Mouse (Mus musculus): ENCODE measurements around the gene Erg. TPM values are rescaled to one million over a fixed set of nuclear protein-coding genes. Genes with fewer than 3 reads are reported as not detected.

Erg gene
- polyA plus RNA-seq, 1 experiment from 2014 or later = 9.1 TPM

- Histone ChIP-seq H3K9ac (no peak overlapping the region), H3K4me3 (ENCODE audit: low read depth, low read length) (no peak overlapping the region), H3K9me3 (ENCODE audit: low read depth, low read length) (no peaks in the 10 kb centered on the region), H3K4me2 (no peak overlapping the region), H3K27me3 (ENCODE audit: insufficient read depth, low read length) (no peaks in the 10 kb centered on the region), H3K36me3 (ENCODE audit: insufficient read depth) (no peaks in the 10 kb centered on the region), H3K4me1 (ENCODE audit: insufficient read depth) (no peaks in the 10 kb centered on the region), H3K27ac (ENCODE audit: low read depth) (no peak overlapping the region)
- ATAC-seq (ENCODE audit: insufficient read depth) = no peak
- no peak for TF ChIP-seq CTCF (IDR thresholded peaks at IDR 0.05; ENCODE audit: low read depth)
- DNase-seq = peak; percentile 15
- 52% methylated on average over 9 of the region's 9 CpGs for WGBS
Measured at GRCm38 (mm10) chr16:95487606-95488351, 98.6 kb downstream of the Erg start.

- H3K9ac ChIP-seq = no peak overlapping the region
- no peaks in the 10 kb centered on the region for H3K9me3 ChIP-seq (ENCODE audit: low read depth, low read length)
- H3K27ac ChIP-seq (ENCODE audit: low read depth) = no peak overlapping the region
- 76% methylated on average over 13 of the region's 13 CpGs for WGBS
- no peaks in the 10 kb centered on the region for H3K27me3 ChIP-seq (ENCODE audit: insufficient read depth, low read length)
- no peaks in the 10 kb centered on the region for H3K36me3 ChIP-seq (ENCODE audit: insufficient read depth)
- no peak overlapping the region for H3K4me2 ChIP-seq
- H3K4me1 ChIP-seq (ENCODE audit: insufficient read depth) = no peaks in the 10 kb centered on the region
- TF ChIP-seq CTCF (IDR thresholded peaks at IDR 0.05; ENCODE audit: low read depth) = no peak
- DNase-seq (no peak), ATAC-seq (ENCODE audit: insufficient read depth) (no peak)
- no peak overlapping the region for H3K4me3 ChIP-seq (ENCODE audit: low read depth, low read length)
Measured at GRCm38 (mm10) chr16:95481176-95481575, 105.2 kb downstream of the Erg start.

- no peak for TF ChIP-seq CTCF (IDR thresholded peaks at IDR 0.05; ENCODE audit: low read depth)
- WGBS = 69% methylated on average over 5 of the region's 5 CpGs
- no peak overlapping the region for H3K4me3 ChIP-seq (ENCODE audit: low read depth, low read length)
Measured at GRCm38 (mm10) chr16:95478558-95478957, 107.8 kb downstream of the Erg start.

GRCm38 (mm10) chr16:95475041-95475440, 111.4 kb downstream of the Erg start:
- no peak for ATAC-seq (ENCODE audit: insufficient read depth)
- H3K4me3 ChIP-seq (ENCODE audit: low read depth, low read length) = no peak overlapping the region
- no peak for DNase-seq
- WGBS = 68% methylated on average over 3 of the region's 3 CpGs
- no peak overlapping the region for H3K4me2 ChIP-seq
- no peak overlapping the region for H3K27ac ChIP-seq (ENCODE audit: low read depth)
- no peak overlapping the region for H3K9ac ChIP-seq
- H3K36me3 ChIP-seq (ENCODE audit: insufficient read depth) = no peaks in the 10 kb centered on the region
- no peak for TF ChIP-seq CTCF (IDR thresholded peaks at IDR 0.05; ENCODE audit: low read depth)
- H3K27me3 ChIP-seq (ENCODE audit: insufficient read depth, low read length) = no peaks in the 10 kb centered on the region
- H3K4me1 ChIP-seq (ENCODE audit: insufficient read depth) = no peaks in the 10 kb centered on the region
- H3K9me3 ChIP-seq (ENCODE audit: low read depth, low read length) = no peaks in the 10 kb centered on the region

More at GRCm38 (mm10) chr16:95478558-95478957, 107.8 kb downstream of the Erg start:
- DNase-seq (no peak), ATAC-seq (ENCODE audit: insufficient read depth) (no peak)
- no peaks in the 10 kb centered on the region for H3K27me3 ChIP-seq (ENCODE audit: insufficient read depth, low read length)
- H3K27ac ChIP-seq (ENCODE audit: low read depth) = no peak overlapping the region
- no peaks in the 10 kb centered on the region for H3K36me3 ChIP-seq (ENCODE audit: insufficient read depth)
- H3K9ac ChIP-seq = no peak overlapping the region
- H3K4me2 ChIP-seq = no peak overlapping the region
- no peaks in the 10 kb centered on the region for H3K4me1 ChIP-seq (ENCODE audit: insufficient read depth)
- H3K9me3 ChIP-seq (ENCODE audit: low read depth, low read length) = no peaks in the 10 kb centered on the region

GRCm38 (mm10) chr16:95473946-95474345, 112.4 kb downstream of the Erg start:
- DNase-seq = no peak
- no peak for TF ChIP-seq CTCF (IDR thresholded peaks at IDR 0.05; ENCODE audit: low read depth)
- Histone ChIP-seq H3K36me3 (ENCODE audit: insufficient read depth) (no peaks in the 10 kb centered on the region), H3K27me3 (ENCODE audit: insufficient read depth, low read length) (no peaks in the 10 kb centered on the region), H3K9ac (no peak overlapping the region), H3K4me2 (no peak overlapping the region), H3K9me3 (ENCODE audit: low read depth, low read length) (no peaks in the 10 kb centered on the region), H3K4me1 (ENCODE audit: insufficient read depth) (no peaks in the 10 kb centered on the region), H3K27ac (ENCODE audit: low read depth) (no peak overlapping the region), H3K4me3 (ENCODE audit: low read depth, low read length) (no peak overlapping the region)
- no peak for ATAC-seq (ENCODE audit: insufficient read depth)
- WGBS = 69% methylated on average over 3 of the region's 3 CpGs

- DNase-seq = no peak
- Histone ChIP-seq H3K4me2 (no peak overlapping the region), H3K9me3 (ENCODE audit: low read depth, low read length) (no peaks in the 10 kb centered on the region), H3K36me3 (ENCODE audit: insufficient read depth) (no peaks in the 10 kb centered on the region), H3K4me3 (ENCODE audit: low read depth, low read length) (no peak overlapping the region), H3K27me3 (ENCODE audit: insufficient read depth, low read length) (no peaks in the 10 kb centered on the region), H3K4me1 (ENCODE audit: insufficient read depth) (no peaks in the 10 kb centered on the region), H3K27ac (ENCODE audit: low read depth) (no peak overlapping the region), H3K9ac (no peak overlapping the region)
- no peak for TF ChIP-seq CTCF (IDR thresholded peaks at IDR 0.05; ENCODE audit: low read depth)
- no peak for ATAC-seq (ENCODE audit: insufficient read depth)
- WGBS = 75% methylated on average over 11 of the region's 11 CpGs
Measured at GRCm38 (mm10) chr16:95472771-95473170, 113.6 kb downstream of the Erg start.

GRCm38 (mm10) chr16:95469262-95470139, 116.9 kb downstream of the Erg start:
- H3K4me2 ChIP-seq = no peak overlapping the region

More at GRCm38 (mm10) chr16:95469262-95470139, 116.9 kb downstream of the Erg start:
- H3K27me3 ChIP-seq (ENCODE audit: insufficient read depth, low read length) = no peaks in the 10 kb centered on the region
- no peak overlapping the region for H3K27ac ChIP-seq (ENCODE audit: low read depth)
- H3K9ac ChIP-seq = no peak overlapping the region
- TF ChIP-seq CTCF (IDR thresholded peaks at IDR 0.05; ENCODE audit: low read depth) = no peak
- DNase-seq = no peak
- H3K4me3 ChIP-seq (ENCODE audit: low read depth, low read length) = no peak overlapping the region
- H3K9me3 ChIP-seq (ENCODE audit: low read depth, low read length) = no peaks in the 10 kb centered on the region
- no peak for ATAC-seq (ENCODE audit: insufficient read depth)
- 49% methylated on average over 9 of the region's 9 CpGs for WGBS
- no peaks in the 10 kb centered on the region for H3K36me3 ChIP-seq (ENCODE audit: insufficient read depth)
- no peaks in the 10 kb centered on the region for H3K4me1 ChIP-seq (ENCODE audit: insufficient read depth)

Data from lung, embryonic 14.5 days (tissue).